Mouse (Mus musculus) kidney, adult 8-10 months (tissue): ENCODE measurements around the gene Mpl.

Source experiments
- DNase-seq, 2 experiments: peaks; one replicate each; pipeline ENCODE4 v3.0.0; 2022

Mpl gene

GRCm38 (mm10) chr4:118427415-118427767, 29.9 kb downstream of the Mpl start:
- DNase-seq: no peak

GRCm38 (mm10) chr4:118425374-118425773, 31.9 kb downstream of the Mpl start:
- DNase-seq: no peak

GRCm38 (mm10) chr4:118424541-118425160, 32.7 kb downstream of the Mpl start:
- no peak for DNase-seq

- peak in 1 of 2 experiments; percentile 31 for DNase-seq
These were observed 35.9 kb downstream of the Mpl start for GRCm38 (mm10) chr4:118421384-118421783.

GRCm38 (mm10) chr4:118417112-118417797, 40.1 kb downstream of the Mpl start:
- no peak for DNase-seq

GRCm38 (mm10) chr4:118416329-118416728, 41.0 kb downstream of the Mpl start:
- no peak for DNase-seq

- no peak for DNase-seq
These were observed 41.5 kb downstream of the Mpl start for GRCm38 (mm10) chr4:118415779-118416178.

GRCm38 (mm10) chr4:118413553-118413952, 43.8 kb downstream of the Mpl start:
- no peak for DNase-seq

GRCm38 (mm10) chr4:118410871-118411270, 46.4 kb downstream of the Mpl start:
- DNase-seq: no peak

- DNase-seq: peak; percentile 93
These were observed 48.0 kb downstream of the Mpl start, which contains the start of the genes Szt2 and Med8 for GRCm38 (mm10) chr4:118409142-118409900. Szt2 (minus strand) TSS chr4:118409273. Med8 (plus strand) TSS chr4:118409337.

GRCm38 (mm10) chr4:118402701-118403100, 54.6 kb downstream of the Mpl start:
- DNase-seq: peak in 1 of 2 experiments; percentile 13

GRCm38 (mm10) chr4:118401918-118402317, 55.4 kb downstream of the Mpl start:
- no peak for DNase-seq

GRCm38 (mm10) chr4:118401421-118401820, 55.9 kb downstream of the Mpl start:
- no peak for DNase-seq

GRCm38 (mm10) chr4:118398400-118398799, 58.9 kb downstream of the Mpl start:
- no peak for DNase-seq

- peak; percentile 15 to 55 for DNase-seq
These were observed 60.9 kb downstream of the Mpl start for GRCm38 (mm10) chr4:118396433-118396832.

- no peak for DNase-seq
These were observed 62.0 kb downstream of the Mpl start for GRCm38 (mm10) chr4:118395289-118395688.

- no peak for DNase-seq
These were observed 62.8 kb downstream of the Mpl start for GRCm38 (mm10) chr4:118394505-118394904.
